Mouse (Mus musculus): ENCODE data around the gene Bcas3. TPM values are rescaled to one million over a fixed set of nuclear protein-coding genes. Genes with fewer than 3 reads are reported as not detected.

The Bcas3 gene
- polyA plus RNA-seq, 1 experiment from 2014 or later: 24.8 TPM

DNA sequence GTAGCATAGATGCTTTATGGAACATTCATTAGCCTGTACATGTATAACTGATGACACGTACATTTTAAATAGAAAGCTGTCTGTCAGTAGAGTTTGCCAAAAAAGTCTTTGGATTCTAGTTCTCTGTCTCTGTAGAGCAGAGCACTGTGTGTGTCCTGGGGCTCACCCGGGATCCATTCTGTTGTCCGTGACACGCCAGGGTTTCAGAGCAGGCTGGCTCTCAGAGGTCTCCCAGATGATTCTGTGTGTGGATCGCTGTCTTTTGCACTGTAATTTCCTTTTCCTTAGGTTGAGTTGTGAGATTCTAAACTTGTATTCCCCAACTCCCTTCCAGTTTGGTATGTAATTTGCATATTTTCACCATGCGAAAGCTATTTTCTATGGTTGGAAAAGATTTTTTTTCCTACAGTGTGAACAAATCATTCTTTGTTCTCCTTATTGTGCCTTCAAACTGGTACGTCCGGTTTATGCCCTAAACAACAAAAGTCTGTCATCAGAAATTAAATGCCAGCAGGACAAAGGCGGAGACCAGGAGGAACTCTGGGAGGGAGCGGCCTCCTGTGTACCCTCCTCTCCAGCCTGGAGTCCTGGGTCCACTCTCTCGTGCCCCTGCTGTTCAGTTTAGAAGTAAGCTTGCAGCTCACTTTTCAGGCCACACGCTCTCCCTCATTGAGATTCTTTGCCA lies 39.4 kb downstream of the Bcas3 start:
- no peak for DNase-seq (ENCODE audit: low spot score)
- 85% methylated on average over 12 of the region's 12 CpGs for WGBS
- H3K27me3 ChIP-seq (replicated peaks; ENCODE audit: control insufficient read depth, insufficient read depth, low read length): no peaks in the 10 kb centered on the region
- H3K36me3 ChIP-seq (ENCODE audit: control insufficient read depth, insufficient read depth, low read length): no peaks in the 10 kb centered on the region
- H3K9ac ChIP-seq (ENCODE audit: low read depth, low read length): no peak overlapping the region
- no peaks in the 10 kb centered on the region for H3K4me1 ChIP-seq (replicated peaks; ENCODE audit: control insufficient read depth, insufficient read depth, low read length)
- no peak for ATAC-seq (replicated peaks; ENCODE audit: low FRiP score)
- H3K27ac ChIP-seq (ENCODE audit: low read depth, low read length): no peak overlapping the region
- no peaks in the 10 kb centered on the region for H3K9me3 ChIP-seq (ENCODE audit: control insufficient read depth, low read length)
- no peak overlapping the region for H3K4me2 ChIP-seq
- H3K4me3 ChIP-seq (ENCODE audit: low read depth, low read length): no peak overlapping the region

- H3K4me1 ChIP-seq (replicated peaks; ENCODE audit: control insufficient read depth, insufficient read depth, low read length): no peaks in the 10 kb centered on the region
- no peak overlapping the region for H3K9ac ChIP-seq (ENCODE audit: low read depth, low read length)
- H3K36me3 ChIP-seq (ENCODE audit: control insufficient read depth, insufficient read depth, low read length): no peaks in the 10 kb centered on the region
- no peaks in the 10 kb centered on the region for H3K27me3 ChIP-seq (replicated peaks; ENCODE audit: control insufficient read depth, insufficient read depth, low read length)
- no peak overlapping the region for H3K4me2 ChIP-seq
- 81% methylated on average over 9 of the region's 9 CpGs for WGBS
- DNase-seq (ENCODE audit: low spot score) (no peak), ATAC-seq (replicated peaks; ENCODE audit: low FRiP score) (no peak)
- no peak overlapping the region for H3K4me3 ChIP-seq (ENCODE audit: low read depth, low read length)
- H3K27ac ChIP-seq (ENCODE audit: low read depth, low read length): no peak overlapping the region
- no peaks in the 10 kb centered on the region for H3K9me3 ChIP-seq (ENCODE audit: control insufficient read depth, low read length)
Observed at GRCm38 (mm10) chr11:85392864-85393220, 39.9 kb downstream of the Bcas3 start.

DNA sequence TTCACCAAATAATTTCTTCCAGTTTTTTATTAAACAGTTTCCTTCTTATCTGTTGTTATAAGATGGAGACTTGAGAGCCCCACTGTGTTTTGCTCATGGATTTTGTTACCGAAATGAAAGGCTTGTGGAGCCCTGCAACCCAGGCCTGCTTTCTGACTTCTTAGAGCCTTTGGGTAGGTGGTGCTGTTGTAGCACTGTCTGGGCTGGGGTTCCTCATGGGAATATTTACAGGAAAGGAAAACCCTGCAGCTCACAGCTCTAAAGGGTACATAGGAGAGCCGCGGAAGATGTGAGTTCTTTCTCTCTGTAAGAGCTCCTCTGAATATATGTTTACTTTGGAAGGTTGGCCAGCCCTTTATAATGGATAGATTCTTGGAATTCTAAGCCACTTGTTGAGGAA lies 41.0 kb downstream of the Bcas3 start:
- no peak overlapping the region for H3K4me3 ChIP-seq (ENCODE audit: low read depth, low read length)
- no peaks in the 10 kb centered on the region for H3K9me3 ChIP-seq (ENCODE audit: control insufficient read depth, low read length)
- H3K27ac ChIP-seq (ENCODE audit: low read depth, low read length): no peak overlapping the region
- ATAC-seq (replicated peaks; ENCODE audit: low FRiP score) (no peak), DNase-seq (ENCODE audit: low spot score) (no peak)
- no peaks in the 10 kb centered on the region for H3K27me3 ChIP-seq (replicated peaks; ENCODE audit: control insufficient read depth, insufficient read depth, low read length)
- no peak overlapping the region for H3K4me2 ChIP-seq
- H3K4me1 ChIP-seq (replicated peaks; ENCODE audit: control insufficient read depth, insufficient read depth, low read length): no peaks in the 10 kb centered on the region
- no peak overlapping the region for H3K9ac ChIP-seq (ENCODE audit: low read depth, low read length)
- 76% methylated on average over 3 of the region's 3 CpGs for WGBS
- H3K36me3 ChIP-seq (ENCODE audit: control insufficient read depth, insufficient read depth, low read length): no peaks in the 10 kb centered on the region

DNA sequence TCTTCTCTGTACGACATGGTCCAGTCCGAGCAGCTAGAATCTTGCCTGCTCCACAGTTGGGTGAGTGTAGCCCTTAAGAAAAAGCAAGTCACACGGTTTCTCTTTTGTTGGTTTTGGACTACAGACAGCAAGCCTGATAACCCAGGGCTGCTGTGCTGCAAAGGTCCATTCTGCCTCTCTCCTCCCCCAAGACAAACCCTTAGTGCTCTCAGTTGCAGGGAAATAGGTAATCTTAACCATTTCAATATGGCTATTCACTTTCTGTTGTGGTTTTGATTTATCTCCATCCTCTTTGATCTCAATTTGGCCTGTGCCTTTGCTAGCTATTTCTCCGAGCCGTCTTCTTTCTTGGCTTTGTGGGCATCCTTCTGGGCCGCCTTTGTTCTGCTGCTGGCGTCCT lies 42.4 kb downstream of the Bcas3 start:
- no peaks in the 10 kb centered on the region for H3K36me3 ChIP-seq (ENCODE audit: control insufficient read depth, insufficient read depth, low read length)
- no peak for ATAC-seq (replicated peaks; ENCODE audit: low FRiP score)
- H3K27ac ChIP-seq (ENCODE audit: low read depth, low read length): no peak overlapping the region
- H3K9me3 ChIP-seq (ENCODE audit: control insufficient read depth, low read length): no peaks in the 10 kb centered on the region
- H3K4me3 ChIP-seq (ENCODE audit: low read depth, low read length): no peak overlapping the region
- no peaks in the 10 kb centered on the region for H3K27me3 ChIP-seq (replicated peaks; ENCODE audit: control insufficient read depth, insufficient read depth, low read length)
- no peaks in the 10 kb centered on the region for H3K4me1 ChIP-seq (replicated peaks; ENCODE audit: control insufficient read depth, insufficient read depth, low read length)
- 75% methylated on average over 7 of the region's 7 CpGs for WGBS
- H3K4me2 ChIP-seq: no peak overlapping the region
- no peak overlapping the region for H3K9ac ChIP-seq (ENCODE audit: low read depth, low read length)
- no peak for DNase-seq (ENCODE audit: low spot score)

DNA sequence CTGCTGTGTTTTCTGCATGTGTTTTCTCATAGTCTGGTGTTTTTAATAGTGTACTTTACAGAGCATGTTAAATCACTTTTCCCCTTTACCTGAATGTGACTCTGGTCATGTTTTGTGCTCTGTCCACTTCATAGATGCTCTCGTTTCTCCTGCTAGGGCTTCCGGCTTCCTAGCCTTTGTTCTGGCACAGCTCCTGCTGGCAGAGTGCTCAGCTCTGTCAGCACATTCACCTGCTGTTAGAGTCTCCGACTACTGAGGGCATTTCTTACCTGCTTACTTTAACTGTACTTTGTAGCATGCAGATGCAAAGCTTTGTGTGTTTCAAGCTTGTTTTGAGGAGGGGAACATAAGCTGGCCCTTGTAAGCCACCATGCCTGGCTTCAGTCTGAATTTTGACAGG lies 53.6 kb downstream of the Bcas3 start:
- Histone ChIP-seq H3K36me3 (ENCODE audit: control insufficient read depth, insufficient read depth, low read length) (no peaks in the 10 kb centered on the region), H3K27me3 (replicated peaks; ENCODE audit: control insufficient read depth, insufficient read depth, low read length) (no peaks in the 10 kb centered on the region), H3K4me3 (ENCODE audit: low read depth, low read length) (no peak overlapping the region), H3K4me2 (no peak overlapping the region), H3K4me1 (replicated peaks; ENCODE audit: control insufficient read depth, insufficient read depth, low read length) (no peaks in the 10 kb centered on the region), H3K9ac (ENCODE audit: low read depth, low read length) (no peak overlapping the region), H3K9me3 (ENCODE audit: control insufficient read depth, low read length) (no peaks in the 10 kb centered on the region), H3K27ac (ENCODE audit: low read depth, low read length) (no peak overlapping the region)
- DNase-seq (ENCODE audit: low spot score): no peak
- ATAC-seq (replicated peaks; ENCODE audit: low FRiP score): no peak
- 80% methylated on average over 3 of the region's 3 CpGs for WGBS

- ATAC-seq (replicated peaks; ENCODE audit: low FRiP score) (no peak), DNase-seq (ENCODE audit: low spot score) (no peak)
- Histone ChIP-seq H3K27me3 (replicated peaks; ENCODE audit: control insufficient read depth, insufficient read depth, low read length) (no peaks in the 10 kb centered on the region), H3K9me3 (ENCODE audit: control insufficient read depth, low read length) (no peaks in the 10 kb centered on the region), H3K27ac (ENCODE audit: low read depth, low read length) (no peak overlapping the region), H3K4me1 (replicated peaks; ENCODE audit: control insufficient read depth, insufficient read depth, low read length) (no peaks in the 10 kb centered on the region), H3K9ac (ENCODE audit: low read depth, low read length) (no peak overlapping the region), H3K4me3 (ENCODE audit: low read depth, low read length) (no peak overlapping the region), H3K4me2 (no peak overlapping the region), H3K36me3 (ENCODE audit: control insufficient read depth, insufficient read depth, low read length) (no peaks in the 10 kb centered on the region)
- WGBS: 79% methylated on average over 3 of the region's 3 CpGs
Observed at GRCm38 (mm10) chr11:85407700-85408099, 54.7 kb downstream of the Bcas3 start.

DNA sequence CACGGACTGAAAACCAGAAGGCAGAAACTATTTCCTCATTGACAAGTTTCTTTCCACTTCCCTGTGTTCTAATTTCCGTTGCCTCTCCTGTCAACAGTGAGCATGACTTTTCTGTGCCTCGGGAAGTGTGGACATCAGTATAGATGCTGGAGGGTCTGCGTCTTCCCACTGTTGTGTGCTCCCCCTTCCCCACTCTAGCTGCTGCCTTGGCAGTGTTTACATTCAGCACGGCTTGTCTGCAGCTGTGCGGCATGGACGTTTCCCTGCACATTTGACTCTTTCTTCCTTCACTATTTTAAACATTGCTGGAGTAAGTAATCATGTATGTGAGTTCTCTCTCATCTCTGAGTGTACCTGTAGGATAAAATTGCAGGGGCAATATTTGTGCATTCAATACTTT lies 59.4 kb downstream of the Bcas3 start:
- Histone ChIP-seq H3K27ac (ENCODE audit: low read depth, low read length) (no peak overlapping the region), H3K9me3 (ENCODE audit: control insufficient read depth, low read length) (no peaks in the 10 kb centered on the region), H3K4me2 (no peak overlapping the region), H3K4me3 (ENCODE audit: low read depth, low read length) (no peak overlapping the region), H3K4me1 (replicated peaks; ENCODE audit: control insufficient read depth, insufficient read depth, low read length) (no peaks in the 10 kb centered on the region), H3K27me3 (replicated peaks; ENCODE audit: control insufficient read depth, insufficient read depth, low read length) (no peaks in the 10 kb centered on the region), H3K36me3 (ENCODE audit: control insufficient read depth, insufficient read depth, low read length) (no peaks in the 10 kb centered on the region), H3K9ac (ENCODE audit: low read depth, low read length) (no peak overlapping the region)
- ATAC-seq (replicated peaks; ENCODE audit: low FRiP score): no peak
- WGBS: 47% methylated on average over 7 of the region's 7 CpGs
- no peak for DNase-seq (ENCODE audit: low spot score)

DNA sequence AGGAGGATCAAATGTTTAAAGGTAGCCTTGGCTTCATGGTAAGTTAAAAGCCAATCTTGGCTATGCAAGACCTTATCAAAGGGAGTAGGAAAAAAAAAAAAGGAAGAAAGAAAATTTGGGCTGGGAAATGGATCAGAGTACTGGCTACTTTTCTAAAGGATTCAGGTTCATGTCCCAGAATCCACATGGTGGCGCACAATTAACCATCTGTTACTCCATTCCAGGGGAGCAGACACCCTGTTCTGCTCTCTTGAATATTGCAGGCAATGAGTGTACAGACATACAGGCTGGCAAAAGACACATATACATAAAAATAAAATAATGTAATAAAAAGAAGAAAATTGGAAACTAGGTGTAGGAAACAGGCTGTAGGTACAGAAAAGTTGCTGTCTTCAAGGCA lies 61.5 kb downstream of the Bcas3 start:
- no peak for DNase-seq (ENCODE audit: low spot score)
- Histone ChIP-seq H3K9ac (ENCODE audit: low read depth, low read length) (no peak overlapping the region), H3K4me2 (no peak overlapping the region), H3K4me3 (ENCODE audit: low read depth, low read length) (no peak overlapping the region), H3K9me3 (ENCODE audit: control insufficient read depth, low read length) (no peaks in the 10 kb centered on the region), H3K27ac (ENCODE audit: low read depth, low read length) (no peak overlapping the region), H3K27me3 (replicated peaks; ENCODE audit: control insufficient read depth, insufficient read depth, low read length) (no peaks in the 10 kb centered on the region), H3K4me1 (replicated peaks; ENCODE audit: control insufficient read depth, insufficient read depth, low read length) (no peaks in the 10 kb centered on the region), H3K36me3 (ENCODE audit: control insufficient read depth, insufficient read depth, low read length) (no peaks in the 10 kb centered on the region)
- ATAC-seq (replicated peaks; ENCODE audit: low FRiP score): no peak
- 74% methylated on average over 1 of the region's 1 CpGs for WGBS

DNA sequence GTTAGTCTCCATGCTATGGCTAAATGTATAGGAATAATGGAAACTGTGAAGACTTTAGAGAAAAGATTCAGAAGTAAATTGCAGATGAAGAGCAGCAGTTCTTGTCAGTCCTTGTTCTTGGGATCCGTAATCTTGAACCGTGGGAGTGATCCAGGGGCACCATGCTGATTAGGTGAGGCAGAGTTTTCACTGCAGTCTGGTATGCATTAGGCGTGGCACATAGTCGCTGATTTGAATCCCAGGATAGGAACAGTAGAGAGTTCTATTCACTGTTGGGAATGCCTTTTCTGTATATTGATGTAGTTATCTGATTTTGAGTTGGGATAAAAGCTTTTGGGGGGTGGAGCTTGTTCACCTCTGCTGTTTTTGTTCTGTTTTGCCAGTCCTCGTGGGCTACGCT lies 74.4 kb downstream of the Bcas3 start:
- Histone ChIP-seq H3K4me3 (ENCODE audit: low read depth, low read length) (no peak overlapping the region), H3K4me2 (no peak overlapping the region), H3K36me3 (ENCODE audit: control insufficient read depth, insufficient read depth, low read length) (no peaks in the 10 kb centered on the region), H3K9ac (ENCODE audit: low read depth, low read length) (no peak overlapping the region), H3K9me3 (ENCODE audit: control insufficient read depth, low read length) (no peaks in the 10 kb centered on the region), H3K4me1 (replicated peaks; ENCODE audit: control insufficient read depth, insufficient read depth, low read length) (no peaks in the 10 kb centered on the region), H3K27ac (ENCODE audit: low read depth, low read length) (no peak overlapping the region), H3K27me3 (replicated peaks; ENCODE audit: control insufficient read depth, insufficient read depth, low read length) (no peaks in the 10 kb centered on the region)
- WGBS: 70% methylated on average over 6 of the region's 6 CpGs
- DNase-seq (ENCODE audit: low spot score) (no peak), ATAC-seq (replicated peaks; ENCODE audit: low FRiP score) (no peak)
